Mouse (Mus musculus) gastrocnemius, postnatal 4 days (tissue): Measurements from ENCODE around the gene Hspb3. TPM values are rescaled to one million over a fixed set of nuclear protein-coding genes. Genes with fewer than 3 reads are reported as not detected.

Experiments used
- DNase-seq, 2 experiments: peaks; one replicate each; pipeline ENCODE4 v3.0.0; 2021 to 2022; ENCODE audit warnings: low spot score in 2 of 2, mixed read lengths in 2 of 2
- total RNA-seq, 2 experiments: library from RNA; stranded (reverse); gene quantifications; 2 replicates each; pipeline ENCODE4 v1.2.3; 2021

Gene Hspb3
- total RNA-seq, 2 experiments from 2014 or later = 79.4 to 87.2 TPM

- DNase-seq = no peak
Observed at GRCm38 (mm10) chr13:113638914-113639313, 24.6 kb downstream of the Hspb3 start.

- no peak for DNase-seq
Observed at GRCm38 (mm10) chr13:113635799-113636222, 27.7 kb downstream of the Hspb3 start.

- no peak for DNase-seq
Observed at GRCm38 (mm10) chr13:113634732-113635481, 28.6 kb downstream of the Hspb3 start.

GRCm38 (mm10) chr13:113632506-113632905 lies 31.0 kb downstream of the Hspb3 start:
- no peak for DNase-seq

- no peak for DNase-seq
Observed at GRCm38 (mm10) chr13:113627601-113628000, 35.9 kb downstream of the Hspb3 start.

- DNase-seq = no peak
Observed at GRCm38 (mm10) chr13:113622865-113623255, 40.6 kb downstream of the Hspb3 start.

GRCm38 (mm10) chr13:113622122-113622864 lies 41.2 kb downstream of the Hspb3 start:
- no peak for DNase-seq

GRCm38 (mm10) chr13:113619003-113619402 lies 44.5 kb downstream of the Hspb3 start:
- DNase-seq = no peak

- peak; percentile 90 to 92 for DNase-seq
Observed at GRCm38 (mm10) chr13:113617891-113618823, 45.3 kb downstream of the Hspb3 start, which contains the start of gene Snx18. Snx18 (minus strand) TSS chr13:113618564.

- DNase-seq = no peak
Observed at GRCm38 (mm10) chr13:113617338-113617890, 46.1 kb downstream of the Hspb3 start.

- peak in 1 of 2 experiments; percentile 43 for DNase-seq
Observed at GRCm38 (mm10) chr13:113616751-113617337, 46.6 kb downstream of the Hspb3 start.

- DNase-seq = no peak
Observed at GRCm38 (mm10) chr13:113615971-113616671, 47.4 kb downstream of the Hspb3 start.

GRCm38 (mm10) chr13:113615546-113615941 lies 47.9 kb downstream of the Hspb3 start:
- DNase-seq = peak in 1 of 2 experiments; percentile 37

GRCm38 (mm10) chr13:113614635-113615545 lies 48.6 kb downstream of the Hspb3 start:
- peak in 1 of 2 experiments; percentile 85 for DNase-seq

GRCm38 (mm10) chr13:113613882-113614281 lies 49.6 kb downstream of the Hspb3 start:
- no peak for DNase-seq

- no peak for DNase-seq
Observed at GRCm38 (mm10) chr13:113613341-113613740, 50.1 kb downstream of the Hspb3 start.
